Mouse (Mus musculus) brain, embryonic 14.5 days (tissue): ENCODE results near the gene Rorb. TPM values are rescaled to one million over a fixed set of nuclear protein-coding genes. Genes with fewer than 3 reads are reported as not detected.
A peak's percentile ranks its signal among the peaks of the same experiment; 100 is the strongest.

Experiments used
- DNase-seq: peaks from one replicate; pipeline ENCODE4 v3.0.0-alpha.2; 2011; ENCODE audit warnings: low read depth
- CTCF ChIP-seq: fragments of 200-500 bp; IDR thresholded peaks from 2 replicates; pipeline ENCODE4 v1.5.1; 2012; ENCODE audit warnings: inconsistent platforms, mild to moderate bottlenecking, moderate library complexity, borderline replicate concordance; ENCODE audit not compliant: insufficient read depth, insufficient read length; ENCODE audit errors: extremely low read depth
- POLR2A ChIP-seq: fragments of 200-500 bp; IDR thresholded peaks from 2 replicates; pipeline ENCODE4 v1.6.1; 2012; ENCODE audit warnings: mild to moderate bottlenecking, inconsistent platforms, borderline replicate concordance; ENCODE audit not compliant: poor library complexity, insufficient read depth, insufficient read length, severe bottlenecking; ENCODE audit errors: extremely low read depth
- polyA plus RNA-seq: library from polyadenylated mRNA; depleted of rRNA; stranded (reverse); fragments of >200 nt; gene quantifications from 2 replicates; pipeline ENCODE4 v1.2.3, GENCODE M21; 2012

The Rorb gene
- polyA plus RNA-seq, 1 experiment = 4.5 TPM

GRCm38 (mm10) chr19:18902041-18902693 is 208.8 kb downstream of the Rorb start:
- TF ChIP-seq CTCF = no peak
- no peak for TF ChIP-seq POLR2A
- DNase-seq = no peak

GRCm38 (mm10) chr19:18898238-18898637 is 212.8 kb downstream of the Rorb start:
- peak; percentile 43 for DNase-seq
- TF ChIP-seq POLR2A (no peak), CTCF (no peak)

GRCm38 (mm10) chr19:18890216-18890615 is 220.8 kb downstream of the Rorb start:
- TF ChIP-seq POLR2A = no peak
- no peak for DNase-seq

GRCm38 (mm10) chr19:18889632-18890031 is 221.4 kb downstream of the Rorb start:
- no peak for DNase-seq
- no peak for TF ChIP-seq CTCF
- TF ChIP-seq POLR2A = no peak

- TF ChIP-seq CTCF = no peak
- peak; percentile 94 for DNase-seq
These were observed 221.8 kb downstream of the Rorb start for GRCm38 (mm10) chr19:18889117-18889627.

GRCm38 (mm10) chr19:18888491-18889116 is 222.4 kb downstream of the Rorb start:
- peak; percentile 92 for DNase-seq
- TF ChIP-seq CTCF = no peak
- no peak for TF ChIP-seq POLR2A

GRCm38 (mm10) chr19:18887646-18888407 is 223.2 kb downstream of the Rorb start:
- peak; percentile 51 for DNase-seq
- TF ChIP-seq POLR2A = no peak
- no peak for TF ChIP-seq CTCF

- TF ChIP-seq POLR2A (no peak), CTCF (no peak)
- DNase-seq = peak; percentile 51
These were observed 229.8 kb downstream of the Rorb start for GRCm38 (mm10) chr19:18881162-18881561.
